Mouse (Mus musculus) heart, postnatal 14 days (tissue): ENCODE measurements around the gene Atg3. TPM values are rescaled to one million over a fixed set of nuclear protein-coding genes. Genes with fewer than 3 reads are reported as not detected.

Experiments used
- DNase-seq, 2 experiments: peaks; one replicate each; pipeline ENCODE4 v3.0.0; 2021 to 2022
- intact Hi-C: fragments of 180-260 bp; cut with DNase I; formaldehyde crosslinking; loops from one replicate; pipeline ENCODE4 v1.15.1; 2025
- long read RNA-seq, 2 experiments: library from polyadenylated mRNA; stranded (forward); transcript quantifications; one replicate each; pipeline ENCODE4 v2.0.0; 2021
- total RNA-seq, 2 experiments: library from RNA; stranded (reverse); gene quantifications; 2 replicates each; pipeline ENCODE4 v1.2.3; 2021

The Atg3 gene
- 10 to 100 TPM; 19.3 to 22.5 TPM for total RNA-seq
- long read RNA-seq, experiment 1, transcript Atg3-201 (12 exons, 2,057 nt): major isoform, 81 of 93 reads
- long read RNA-seq, experiment 1, partial matches to known transcripts: 9 of 93 reads
- long read RNA-seq, experiment 1, other reads (novel, unspliced or antisense): 3 of 93 reads
- long read RNA-seq, experiment 2, transcript Atg3-201 (12 exons, 2,057 nt): major isoform, 54 of 59 reads
- long read RNA-seq, experiment 2, partial matches to known transcripts: 2 of 59 reads
- long read RNA-seq, experiment 2, other reads (novel, unspliced or antisense): 3 of 59 reads

DNA sequence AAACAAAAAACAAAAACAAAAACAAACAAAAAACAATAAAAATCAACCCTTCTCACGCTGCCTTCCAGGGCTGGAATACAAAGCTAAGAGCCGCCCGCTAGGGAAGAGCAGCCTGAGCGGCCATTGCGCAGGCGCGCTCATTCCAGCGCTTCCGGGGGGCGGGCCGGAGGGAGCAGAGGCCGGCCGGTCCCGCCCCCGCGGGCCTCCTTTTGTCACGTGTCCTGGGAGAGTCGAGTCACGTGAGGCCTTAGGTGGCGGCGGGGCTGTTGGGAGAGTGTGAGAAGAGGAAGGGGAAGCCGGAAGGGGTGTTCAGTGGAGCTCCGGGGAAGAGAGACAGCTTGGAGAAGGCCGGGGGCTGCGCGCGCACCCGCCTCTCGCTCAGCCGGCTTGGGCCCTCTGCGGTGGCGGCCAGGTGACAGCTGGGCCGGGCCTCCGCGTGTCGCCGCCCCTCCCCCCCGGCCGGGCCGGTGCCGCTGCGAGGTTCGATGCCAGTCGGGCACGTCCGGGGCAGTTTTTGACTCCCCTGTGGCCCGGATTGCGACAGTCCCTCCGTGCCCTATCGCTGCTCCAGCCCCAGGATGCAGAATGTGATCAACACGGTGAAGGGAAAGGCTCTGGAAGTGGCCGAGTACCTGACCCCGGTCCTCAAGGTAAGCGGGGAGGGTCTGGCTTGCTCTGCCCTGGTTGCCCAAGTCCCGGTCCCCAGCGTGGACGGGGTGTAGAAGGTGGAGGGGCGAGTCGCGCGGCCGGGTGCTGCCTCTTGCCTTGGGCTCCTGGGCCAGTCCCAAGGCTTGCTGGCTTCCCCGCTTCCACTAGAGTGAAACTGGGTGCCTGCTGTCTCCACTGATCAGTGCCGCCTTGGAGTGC lies at the start of gene Atg3, which contains the start of gene Slc35a5:
TSS of gene Atg3 (plus strand) at position 264 of the 867 bp plus-strand sequence.
TSS of gene Slc35a5 (minus strand) at position 185 of the 867 bp plus-strand sequence.
- intact Hi-C loops: no loop called here
- DNase-seq: peak; percentile 97

DNA sequence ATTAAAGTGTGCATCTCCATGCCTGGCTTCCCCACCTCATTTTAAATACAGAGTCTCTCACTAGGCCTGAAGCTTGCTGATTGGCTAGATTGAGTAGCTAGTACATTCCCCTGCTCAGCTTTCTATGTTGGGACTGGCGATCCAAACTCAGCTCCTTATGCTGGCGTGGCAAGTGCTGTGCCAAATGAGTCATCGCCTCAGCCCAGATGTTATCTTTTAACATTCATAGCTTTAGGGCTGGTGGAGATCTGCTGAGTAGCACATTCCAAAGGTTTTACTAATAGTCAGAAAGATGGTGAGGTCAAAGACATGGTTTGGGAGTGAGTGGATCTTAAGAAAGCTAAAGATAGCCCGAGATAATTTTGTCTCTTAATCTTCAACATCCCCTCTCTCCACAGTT lies 48.1 kb upstream of the Atg3 start:
- intact Hi-C loops: no loop called here
- peak in 1 of 2 experiments; percentile 58 for DNase-seq

DNA sequence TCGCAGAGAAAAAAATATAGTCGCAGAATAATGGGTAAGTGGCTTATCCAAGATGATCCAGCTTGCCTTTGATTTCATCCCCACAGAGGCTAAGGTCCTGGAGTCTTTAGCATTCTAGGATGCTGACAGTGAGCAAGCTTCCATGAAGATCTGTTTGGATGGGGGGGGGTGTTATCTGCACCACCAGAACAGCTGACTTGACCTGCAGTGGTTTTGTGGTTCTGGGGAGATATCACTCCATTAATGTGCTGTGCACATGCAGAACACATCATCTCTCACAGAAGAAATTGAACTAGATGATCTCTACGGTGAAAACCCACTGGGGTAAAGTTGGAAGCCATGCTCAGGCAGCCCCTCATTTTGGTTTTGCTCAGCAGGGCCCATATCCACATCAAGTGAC lies 41.4 kb upstream of the Atg3 start:
- intact Hi-C loops: no loop called here

DNA sequence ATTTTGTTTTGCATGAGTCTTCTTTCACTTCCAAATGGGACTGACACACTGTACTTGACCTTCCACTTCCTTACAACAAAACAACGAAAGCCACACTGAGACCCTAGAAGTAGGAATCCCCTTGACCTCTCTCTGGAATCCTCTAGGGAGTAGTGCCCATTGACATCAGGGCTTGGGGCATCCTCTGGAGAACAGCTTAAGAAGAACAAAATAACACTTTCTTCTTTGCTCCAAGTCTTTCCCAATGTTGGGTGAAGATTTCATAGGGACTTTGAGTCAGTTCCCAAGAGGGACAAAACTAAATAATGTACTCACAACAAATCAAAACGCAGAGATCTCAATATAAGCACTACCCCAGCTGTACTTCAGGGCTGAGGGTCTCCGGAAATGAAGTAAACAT lies 39.8 kb upstream of the Atg3 start:
- intact Hi-C loops: no loop called here
- no peak for DNase-seq

More for the DNA sequence above, 41.4 kb upstream of the Atg3 start:
- no peak for DNase-seq

DNA sequence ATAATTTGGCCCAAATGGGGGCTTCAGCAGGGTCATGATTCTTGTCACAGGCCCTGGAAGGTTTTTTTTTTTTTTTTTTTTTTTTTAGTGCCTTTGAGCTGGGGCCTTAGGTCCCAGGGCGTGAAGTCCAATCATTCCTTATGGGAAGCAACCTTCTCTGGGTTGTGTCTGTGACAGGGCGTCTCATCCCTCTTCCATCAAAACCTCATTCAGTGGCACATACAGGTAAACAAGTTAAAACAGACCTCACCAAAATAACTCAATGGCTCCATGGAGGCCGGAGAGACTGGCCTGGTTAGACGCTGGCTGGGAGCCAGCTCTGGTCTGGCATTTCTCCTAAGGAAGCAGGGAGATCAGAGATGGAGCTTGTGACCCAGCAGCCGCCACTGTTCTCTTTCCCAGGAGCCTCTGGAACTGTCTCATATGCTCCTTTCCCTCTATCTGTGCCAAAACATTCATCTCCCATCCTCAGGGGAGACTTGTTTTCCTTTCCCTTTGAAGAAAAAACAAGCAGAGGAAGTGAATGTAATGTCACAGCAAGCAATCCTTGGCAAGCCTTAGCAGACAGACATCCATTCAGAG lies 37.6 kb upstream of the Atg3 start:
- peak; percentile 74 to 77 for DNase-seq
- intact Hi-C loops: loop anchor here (5.0 kb wide), 1 partner anchor 354 kb away; the partner anchor contains the start of gene Cd200r1

DNA sequence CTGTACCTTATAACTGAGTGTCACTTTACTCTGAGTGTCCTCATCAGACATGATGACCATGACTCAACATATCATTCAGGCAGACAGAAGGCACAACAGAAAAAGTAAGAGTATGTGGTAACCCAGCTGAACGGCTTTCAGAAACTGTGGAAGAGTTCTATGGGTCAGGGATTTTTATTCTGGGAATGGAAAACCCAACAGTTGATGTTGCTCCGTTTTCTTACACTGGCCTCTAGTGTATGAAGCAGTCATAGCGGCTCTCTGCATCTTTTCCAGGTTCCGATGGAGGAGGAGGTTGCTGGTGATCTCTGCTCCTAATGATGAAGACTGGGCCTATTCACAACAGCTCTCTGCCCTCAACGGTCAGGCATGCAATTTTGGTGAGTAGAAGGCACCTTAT lies 36.0 kb upstream of the Atg3 start:
- intact Hi-C loops: loop anchor here (5.0 kb wide), 1 partner anchor 355 kb away; the partner anchor contains the start of gene Cd200r1
- DNase-seq: peak in 1 of 2 experiments; percentile 23

DNA sequence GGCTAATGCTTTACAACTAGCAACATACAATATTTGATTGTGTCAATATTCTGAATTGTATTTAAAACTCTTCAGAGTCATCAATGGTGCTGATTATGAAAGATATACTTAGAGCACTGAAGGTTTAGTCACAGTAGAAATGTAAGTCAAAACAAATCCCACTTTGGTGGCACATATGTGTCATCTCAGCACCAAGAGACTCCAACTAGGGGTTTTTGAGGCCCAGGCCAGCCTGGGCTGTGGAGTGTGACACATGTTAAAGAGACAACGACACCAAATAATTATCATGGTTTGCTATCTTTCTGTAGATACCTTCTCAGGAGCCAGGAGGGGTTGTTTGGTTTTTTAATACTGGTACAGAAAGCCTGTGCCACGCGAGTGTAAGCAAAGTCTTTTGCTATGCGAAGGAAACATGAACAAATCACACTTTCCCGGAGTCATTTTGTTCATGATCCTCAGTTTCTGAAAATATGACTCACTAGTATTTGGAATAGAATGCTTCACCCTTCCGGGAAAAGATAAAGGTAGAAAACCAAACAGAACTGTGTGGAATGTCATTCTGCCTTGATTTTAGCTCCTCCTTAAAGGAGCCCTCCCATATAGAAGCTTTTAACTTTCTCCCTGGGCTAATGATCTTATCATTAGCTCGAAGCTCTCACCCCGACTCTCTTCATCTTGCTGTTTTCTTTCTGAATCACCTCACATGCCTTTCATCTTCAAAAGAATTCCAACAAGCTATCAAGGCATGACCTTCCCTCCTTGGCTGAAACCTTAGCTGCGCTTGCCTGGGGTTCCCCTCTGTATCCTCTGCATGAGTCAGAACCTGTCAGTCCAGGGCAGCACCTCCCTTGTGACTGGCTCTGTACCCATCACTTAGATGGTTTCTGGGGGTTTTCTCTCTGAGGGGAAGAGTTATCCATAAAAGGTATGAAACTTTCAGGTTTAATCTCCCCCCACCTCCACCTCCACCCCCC lies 34.1 kb upstream of the Atg3 start:
- intact Hi-C loops: loop anchor here (5.0 kb wide), 1 partner anchor 357 kb away; the partner anchor contains the start of gene Cd200r1

DNA sequence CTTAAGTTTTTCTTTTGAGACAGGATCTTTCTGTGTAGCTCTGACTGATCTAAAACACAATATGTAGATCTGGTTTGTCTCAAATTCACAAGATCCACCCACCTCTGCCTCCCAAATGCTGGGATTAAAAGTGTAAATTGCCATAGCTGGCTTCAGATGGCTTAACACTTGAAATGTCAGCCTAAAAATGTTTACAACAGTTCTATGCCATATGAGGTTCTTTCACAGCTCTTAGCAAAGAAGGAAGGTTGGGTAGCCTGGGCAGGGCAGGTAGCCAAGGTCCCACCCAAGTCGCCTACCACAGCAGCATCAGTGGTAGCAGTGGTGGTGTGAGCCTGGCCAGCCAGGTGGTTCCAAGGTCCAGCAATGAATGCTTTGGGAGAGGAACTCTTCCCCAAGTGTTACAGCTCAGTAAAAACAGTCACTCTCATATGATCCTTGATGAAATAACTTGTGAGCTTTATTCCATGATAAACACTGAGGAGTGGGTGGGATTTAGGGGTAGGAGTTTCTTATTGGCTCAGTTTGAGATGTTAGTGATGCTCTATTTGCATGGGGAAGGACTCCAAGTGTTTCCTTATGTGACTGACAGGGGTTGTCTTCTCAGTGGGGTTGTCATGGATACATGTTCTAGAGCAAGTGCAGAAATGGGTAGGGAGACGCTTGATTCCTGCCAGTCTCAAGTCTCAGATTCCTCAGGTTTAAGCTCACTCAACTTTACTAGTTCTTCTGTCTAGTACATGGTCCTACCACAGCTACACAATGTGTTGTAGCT lies 30.5 kb upstream of the Atg3 start:
- DNase-seq: no peak
- intact Hi-C loops: no loop called here

More for the DNA sequence above, 34.1 kb upstream of the Atg3 start:
- DNase-seq: no peak

DNA sequence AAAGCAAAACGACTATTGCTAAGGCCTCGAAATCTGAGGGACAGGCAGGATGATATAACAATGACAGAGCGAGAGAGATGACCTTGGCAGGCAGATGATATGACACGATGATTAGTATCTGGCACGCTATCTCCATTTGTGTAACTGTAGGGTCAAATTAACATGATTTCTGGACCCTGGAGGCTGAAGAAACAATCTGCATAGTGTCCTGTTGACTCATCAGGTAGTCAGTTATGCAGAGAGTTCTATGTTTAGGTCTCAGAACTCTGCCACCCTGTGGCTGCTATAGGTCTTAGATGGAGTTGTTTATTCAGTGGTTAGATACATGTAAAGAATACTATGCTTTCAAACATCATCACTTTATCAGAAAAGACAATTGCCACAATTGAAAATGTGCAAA lies 16.9 kb upstream of the Atg3 start:
- DNase-seq: no peak
- intact Hi-C loops: no loop called here

DNA sequence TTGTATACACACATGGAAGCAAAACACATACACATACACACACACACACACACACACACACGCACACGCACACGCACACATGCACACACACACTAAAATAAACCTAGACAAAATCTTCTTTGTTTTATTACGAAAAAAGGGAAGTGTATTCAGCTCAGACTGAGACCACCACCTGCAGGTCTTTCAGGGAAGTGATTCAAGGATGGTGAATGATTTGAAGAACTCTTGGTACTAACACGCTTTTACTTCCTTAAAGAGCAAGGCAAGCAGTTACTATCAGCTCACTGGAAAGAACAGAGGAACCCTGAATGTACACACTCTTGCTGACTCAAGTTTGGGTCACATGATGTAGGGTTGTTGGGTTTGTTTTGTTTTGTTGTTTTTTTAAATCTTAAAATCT lies 16.0 kb upstream of the Atg3 start:
- intact Hi-C loops: no loop called here

DNA sequence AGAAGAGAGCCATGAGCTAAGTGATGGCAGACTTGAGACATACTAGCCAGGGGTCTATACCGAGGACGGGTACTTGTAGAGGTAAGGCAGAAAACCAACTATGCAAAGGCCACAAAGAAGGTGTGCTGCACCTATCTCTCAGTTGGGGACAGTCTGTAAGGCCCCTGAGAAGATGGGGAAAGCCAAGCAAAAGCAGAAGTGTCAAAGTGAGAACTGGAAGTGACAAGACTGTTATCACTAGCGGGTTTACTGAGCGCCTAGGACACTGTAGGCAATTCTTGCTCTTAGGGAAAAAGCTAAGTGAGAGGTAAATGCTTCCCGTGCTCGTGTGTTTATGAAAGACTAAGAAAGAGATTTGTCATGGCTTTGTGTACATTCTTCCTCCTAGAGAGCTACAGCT lies 13.5 kb upstream of the Atg3 start:
- DNase-seq: no peak
- intact Hi-C loops: no loop called here

More for the DNA sequence above, 16.0 kb upstream of the Atg3 start:
- DNase-seq: no peak

DNA sequence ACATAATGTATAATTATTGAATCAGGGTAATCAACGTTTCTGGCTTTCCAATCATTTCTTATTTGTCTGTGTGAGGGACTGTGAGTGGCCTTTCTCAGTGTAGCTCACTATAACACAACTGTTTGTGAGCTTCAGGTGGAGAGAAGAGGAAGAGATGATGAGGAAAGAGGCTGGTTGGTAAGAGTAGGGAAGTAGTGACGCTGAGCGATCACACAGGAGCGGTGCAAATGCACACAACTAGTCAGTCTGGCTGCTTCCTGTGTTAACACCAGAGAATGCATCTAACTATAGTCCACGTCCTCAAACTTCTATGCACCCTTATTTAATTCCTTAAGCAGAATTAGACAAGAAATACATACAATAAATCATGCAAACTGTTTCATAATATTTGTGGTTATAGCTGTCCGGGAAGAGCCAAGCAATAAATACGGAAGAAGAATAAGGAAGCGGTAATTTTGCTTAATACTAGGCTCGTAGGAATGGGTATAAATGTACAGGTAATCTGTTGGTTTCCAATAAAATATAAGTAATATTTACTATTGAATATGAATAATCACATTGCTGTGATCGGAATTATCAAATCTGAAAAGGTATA lies 10.0 kb upstream of the Atg3 start:
- DNase-seq: no peak
- intact Hi-C loops: no loop called here

DNA sequence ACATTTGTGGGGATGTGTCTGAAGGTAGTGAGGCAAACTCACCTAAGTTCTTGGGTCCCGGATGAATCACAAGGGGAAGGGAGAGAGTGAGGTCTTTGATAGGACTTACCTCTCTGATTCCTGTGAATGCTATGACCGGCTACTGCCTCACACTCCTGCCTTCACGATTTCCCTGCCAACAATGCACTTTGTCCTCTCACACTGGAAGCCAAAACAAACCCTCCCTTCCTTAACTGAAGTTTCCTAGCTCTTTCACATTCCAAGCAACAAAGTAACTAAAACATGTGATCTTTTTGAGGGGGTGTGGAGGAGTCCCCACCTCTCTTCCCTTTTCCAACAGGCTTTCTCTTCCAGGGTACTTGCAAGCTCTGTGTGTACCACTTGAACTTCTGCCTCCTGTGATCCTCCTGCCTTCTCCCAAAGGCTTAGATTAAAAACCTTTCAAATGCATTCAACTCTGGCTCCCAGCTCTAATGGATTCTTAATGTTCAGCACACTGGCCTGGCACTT lies 3.8 kb upstream of the Atg3 start:
- DNase-seq: no peak
- intact Hi-C loops: no loop called here

DNA sequence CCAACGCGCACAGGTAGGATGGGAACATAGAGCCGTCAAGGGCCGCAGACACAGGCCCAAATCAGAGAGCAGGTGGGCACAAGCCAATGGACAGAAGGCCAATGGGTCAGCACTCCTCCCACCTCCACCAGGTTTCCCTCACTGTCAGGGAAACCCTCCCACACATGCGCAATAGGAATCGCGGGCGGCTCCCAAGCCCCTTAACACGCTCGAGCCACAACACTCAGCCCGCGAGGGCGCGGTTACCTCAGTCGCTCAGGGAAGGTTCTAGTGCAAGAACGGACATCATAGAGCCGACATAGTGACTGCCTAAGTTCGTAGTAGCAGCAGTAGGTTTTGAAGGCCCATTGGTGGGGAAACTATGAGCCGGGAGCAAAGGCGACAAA lies 456 bp upstream of the Atg3 start:
- DNase-seq: peak; percentile 70 to 77
- intact Hi-C loops: no loop called here

DNA sequence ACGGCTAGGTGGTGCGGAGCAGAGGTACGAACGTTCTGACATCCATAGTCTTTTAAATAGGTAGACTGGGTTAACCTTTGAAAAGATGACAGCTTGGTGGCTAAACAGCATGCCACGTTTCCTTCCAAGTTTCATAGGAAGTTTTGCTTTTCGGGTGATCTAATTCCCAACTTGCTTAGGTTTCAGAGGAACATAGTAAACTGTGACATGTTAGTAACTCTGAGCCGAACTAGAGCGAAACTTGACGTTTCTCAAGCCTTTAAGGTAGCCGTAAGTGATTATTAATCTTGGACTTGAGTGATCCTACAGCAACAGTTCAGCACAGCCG lies 768 bp downstream of the Atg3 start:
- no peak for DNase-seq
- intact Hi-C loops: no loop called here

DNA sequence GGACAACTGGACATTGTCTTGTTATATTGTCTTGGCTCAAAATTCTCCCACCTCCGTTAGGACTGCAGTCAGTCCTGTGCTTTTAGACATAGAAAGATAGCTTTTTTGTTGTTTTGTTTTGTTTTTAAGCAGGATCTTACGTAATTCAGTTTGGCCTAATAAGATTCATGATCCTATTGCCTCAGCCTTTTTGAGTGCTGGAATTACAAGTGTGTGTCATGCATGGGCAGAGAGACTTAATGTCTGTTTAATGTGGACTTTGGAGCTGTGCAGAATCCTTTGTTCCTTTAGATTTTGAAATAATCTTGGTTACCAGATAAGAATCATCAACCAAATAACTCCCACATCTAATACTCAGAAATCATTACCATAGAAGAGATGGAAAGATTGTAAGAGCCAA lies 20.0 kb downstream of the Atg3 start:
- no peak for DNase-seq
- intact Hi-C loops: no loop called here

DNA sequence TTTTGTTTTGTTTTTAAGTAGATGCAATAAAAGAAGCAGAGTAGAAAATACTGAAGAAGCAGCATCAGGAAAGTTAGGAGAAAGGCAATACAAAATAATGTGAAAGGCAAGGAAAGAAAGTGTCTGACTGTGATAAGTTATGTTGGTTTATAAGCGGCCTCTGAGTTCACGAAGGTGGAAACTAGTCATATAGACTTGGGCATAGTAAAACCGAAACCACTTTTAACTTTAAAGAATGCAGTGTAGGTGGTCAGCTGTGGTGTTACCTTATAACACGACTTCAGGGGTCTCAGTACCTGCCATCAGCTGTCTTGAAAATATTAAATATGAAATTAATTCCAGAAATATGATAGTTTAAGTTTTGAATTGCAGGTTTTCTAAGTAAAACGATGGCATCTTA lies 23.2 kb downstream of the Atg3 start:
- intact Hi-C loops: no loop called here

DNA sequence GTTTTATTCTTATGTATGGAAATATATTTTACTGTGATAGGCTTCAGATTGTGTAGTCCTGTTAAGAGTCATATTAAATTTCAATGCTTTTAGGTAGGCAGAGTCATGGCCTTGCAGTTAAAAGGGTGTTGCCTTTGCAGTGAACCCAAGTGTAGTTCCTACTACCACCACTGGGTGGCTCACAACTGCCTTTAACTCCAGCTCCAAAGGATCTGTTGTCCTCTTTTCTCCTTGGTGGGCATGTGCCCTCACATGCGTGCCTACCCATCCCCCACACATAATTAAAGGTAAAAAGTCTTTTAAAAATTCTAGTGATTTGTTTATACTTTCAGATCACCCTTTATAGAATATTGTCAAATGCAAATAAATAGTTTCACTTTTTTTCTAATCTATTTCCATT lies 34.0 kb downstream of the Atg3 start:
- peak; percentile 75 to 84 for DNase-seq
- intact Hi-C loops: no loop called here

More for the DNA sequence above, 23.2 kb downstream of the Atg3 start:
- DNase-seq: no peak

DNA sequence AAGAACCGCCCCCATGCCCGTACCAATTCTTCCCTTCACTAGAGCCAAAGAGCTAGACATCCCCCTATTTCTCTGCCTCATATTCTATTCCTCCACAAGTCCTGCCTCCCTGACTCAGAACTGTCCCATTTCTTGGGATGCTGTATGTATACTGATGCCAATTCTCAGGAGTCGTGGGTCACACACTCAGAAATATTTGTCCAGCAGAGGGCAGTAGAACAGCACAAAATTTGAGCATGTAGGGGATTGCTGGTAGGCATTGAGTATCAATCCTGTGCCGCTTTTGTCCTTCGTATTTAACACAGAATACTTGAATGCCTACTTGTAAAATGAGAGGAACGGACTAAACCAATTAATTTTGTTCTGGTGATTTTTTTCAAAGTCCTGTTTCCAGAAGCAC lies 38.2 kb downstream of the Atg3 start:
- intact Hi-C loops: loop anchor here (2.0 to 5.0 kb wide), 4 partner anchors 85 to 432 kb away; no protein-coding TSS in a partner anchor
- peak; percentile 54 to 80 for DNase-seq
